Mouse (Mus musculus) kidney, embryonic 15.5 days (tissue): ENCODE results near the gene Mlip. TPM values are rescaled to one million over a fixed set of nuclear protein-coding genes. Genes with fewer than 3 reads are reported as not detected.

Experiments
- ATAC-seq: fragments of 200-750 bp; cut with Nextera tagmentation; replicated peaks from 2 replicates; pipeline ENCODE4 v1.8.0; 2017; ENCODE audit warnings: moderate TSS enrichment; ENCODE audit not compliant: low FRiP score
- H3K27ac ChIP-seq: fragments of 300-500 bp; sonication (generic); 2 replicates; pipeline ENCODE4 v1.5.1; 2015; ENCODE audit warnings: mild to moderate bottlenecking, inconsistent platforms
- H3K27me3 ChIP-seq: fragments of 300-500 bp; sonication (generic); 2 replicates; pipeline ENCODE4 v1.6.1; 2015; ENCODE audit warnings: inconsistent platforms
- H3K36me3 ChIP-seq: fragments of 300-500 bp; sonication (generic); 2 replicates; pipeline ENCODE4 v1.6.1; 2015; ENCODE audit warnings: inconsistent platforms
- H3K4me1 ChIP-seq: fragments of 300-500 bp; sonication (generic); 2 replicates; pipeline ENCODE4 v1.6.1; 2015; ENCODE audit warnings: inconsistent platforms
- H3K4me2 ChIP-seq: fragments of 300-500 bp; sonication (generic); 2 replicates; pipeline ENCODE4 v1.6.1; 2015; ENCODE audit warnings: moderate library complexity, mild to moderate bottlenecking, inconsistent platforms
- H3K4me3 ChIP-seq: fragments of 300-500 bp; sonication (generic); replicated peaks from 2 replicates; pipeline ENCODE4 v1.5.1; 2015; ENCODE audit warnings: mild to moderate bottlenecking, inconsistent platforms
- H3K9ac ChIP-seq: fragments of 300-500 bp; sonication (generic); 2 replicates; pipeline ENCODE4 v1.6.1; 2015; ENCODE audit warnings: mild to moderate bottlenecking, inconsistent platforms
- H3K9me3 ChIP-seq: fragments of 300-500 bp; sonication (generic); replicated peaks from 2 replicates; pipeline ENCODE4 v1.6.1; 2016; ENCODE audit warnings: inconsistent platforms
- WGBS: fragments of 180-500 bp; shearing (Covaris S2); methylation state at CpG from one replicate; pipeline ENCODE4 v1.1.7; 2015; ENCODE audit warnings: mixed read lengths; 5-methylcytosine and 5-hydroxymethylcytosine counted together
- polyA plus RNA-seq: library from polyadenylated mRNA; unstranded; fragments of >200 nt; fragmentation: Nextera tagmentation; extraction: Ambion mirVana; gene quantifications from 2 replicates; pipeline ENCODE4 v1.2.1, GENCODE M21; 2015

Mlip gene
- polyA plus RNA-seq, 1 experiment from 2014 or later = 0.31 TPM

DNA sequence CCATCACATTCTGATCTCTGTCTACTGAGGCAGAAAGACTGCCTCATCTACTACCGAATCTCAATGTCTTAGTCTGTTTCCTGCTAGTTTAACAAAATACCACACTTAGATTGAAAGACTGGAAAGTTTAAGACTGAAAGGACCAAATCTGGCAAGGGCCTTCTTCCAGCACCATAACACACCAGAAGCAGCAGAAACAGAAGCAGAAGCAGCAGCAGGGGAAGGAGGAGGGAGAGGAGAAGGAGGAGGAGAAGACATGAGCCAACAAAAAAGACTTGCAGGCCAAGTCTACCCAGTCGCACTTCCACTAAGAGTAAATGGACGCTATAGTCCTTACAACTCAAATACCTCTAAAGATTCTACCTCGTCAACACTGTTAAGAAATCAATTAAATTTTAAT, 80.0 kb downstream of the Mlip start:
- no peak overlapping the region for H3K4me2 ChIP-seq
- H3K36me3 ChIP-seq = no peaks in the 10 kb centered on the region
- H3K9ac ChIP-seq = no peak overlapping the region
- no peaks in the 10 kb centered on the region for H3K4me1 ChIP-seq
- no peak for ATAC-seq
- no peak overlapping the region for H3K27ac ChIP-seq
- no peaks in the 10 kb centered on the region for H3K27me3 ChIP-seq
- WGBS = 86% methylated on average over 4 of the region's 4 CpGs
- H3K4me3 ChIP-seq = no peak overlapping the region
- H3K9me3 ChIP-seq = no peaks in the 10 kb centered on the region

DNA sequence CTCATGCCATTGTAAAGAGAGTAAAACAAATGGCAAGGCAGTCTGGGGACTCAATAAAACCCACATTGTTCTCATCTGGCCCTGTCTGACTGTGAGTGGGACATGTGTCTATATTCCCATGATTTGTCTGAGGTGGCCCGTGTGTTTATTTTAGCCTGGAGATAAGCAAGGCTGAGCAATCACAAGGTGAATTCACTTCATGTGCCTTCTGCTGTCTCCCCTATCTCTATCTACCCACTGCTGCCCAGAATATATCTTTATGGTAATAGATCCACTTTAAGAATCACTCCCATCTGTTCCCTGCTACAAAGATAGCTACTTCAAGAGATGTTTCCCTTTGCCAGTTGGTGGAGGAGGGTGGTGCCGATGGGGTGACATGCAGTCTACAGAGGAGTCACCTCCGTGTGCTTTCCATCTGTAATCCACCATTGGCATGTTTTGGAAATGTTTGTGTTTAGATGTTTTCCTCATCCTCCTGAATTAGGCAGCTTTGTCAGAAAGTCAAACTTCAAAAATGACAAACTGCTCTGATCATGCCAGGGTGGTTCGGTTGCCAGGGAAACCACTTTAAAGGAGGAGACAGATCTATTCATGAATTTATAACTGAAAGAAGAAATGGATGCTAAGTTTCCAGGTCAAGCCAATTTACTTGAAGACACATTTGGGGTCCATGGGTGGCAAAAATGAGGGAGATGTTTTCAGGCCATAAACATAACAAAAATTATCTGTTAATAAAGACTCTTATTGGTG, 87.3 kb downstream of the Mlip start:
- no peak overlapping the region for H3K27ac ChIP-seq
- no peaks in the 10 kb centered on the region for H3K36me3 ChIP-seq
- no peak overlapping the region for H3K4me3 ChIP-seq
- ATAC-seq = no peak
- WGBS = 91% methylated on average over 4 of the region's 4 CpGs
- H3K27me3 ChIP-seq = no peaks in the 10 kb centered on the region
- no peak overlapping the region for H3K9ac ChIP-seq
- H3K4me2 ChIP-seq = no peak overlapping the region
- no peaks in the 10 kb centered on the region for H3K9me3 ChIP-seq
- H3K4me1 ChIP-seq = no peaks in the 10 kb centered on the region

DNA sequence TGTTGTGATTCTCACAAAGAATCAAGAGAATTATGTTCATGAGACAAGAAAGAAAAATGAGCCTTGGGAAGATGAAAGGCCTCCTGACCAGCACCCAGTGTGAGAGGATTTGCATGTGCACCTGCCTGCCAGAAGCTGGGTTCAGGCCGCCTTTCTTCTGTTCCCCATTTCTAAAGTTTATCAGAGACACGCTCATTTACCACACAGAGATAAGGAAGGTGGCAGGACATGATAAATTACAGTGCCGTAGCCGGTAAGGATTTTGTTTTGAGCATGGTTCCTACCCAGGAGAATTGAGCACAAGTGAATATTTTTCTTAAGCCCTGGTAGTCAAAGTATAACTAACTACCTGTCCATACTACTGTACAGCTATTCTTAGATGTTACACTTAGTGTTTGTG, 93.7 kb downstream of the Mlip start:
- Histone ChIP-seq H3K36me3 (no peaks in the 10 kb centered on the region), H3K4me1 (no peaks in the 10 kb centered on the region), H3K4me3 (no peak overlapping the region), H3K9me3 (no peaks in the 10 kb centered on the region), H3K4me2 (no peak overlapping the region), H3K9ac (no peak overlapping the region), H3K27me3 (no peaks in the 10 kb centered on the region), H3K27ac (no peak overlapping the region)
- no peak for ATAC-seq
- WGBS = 44% methylated on average over 4 of the region's 4 CpGs

DNA sequence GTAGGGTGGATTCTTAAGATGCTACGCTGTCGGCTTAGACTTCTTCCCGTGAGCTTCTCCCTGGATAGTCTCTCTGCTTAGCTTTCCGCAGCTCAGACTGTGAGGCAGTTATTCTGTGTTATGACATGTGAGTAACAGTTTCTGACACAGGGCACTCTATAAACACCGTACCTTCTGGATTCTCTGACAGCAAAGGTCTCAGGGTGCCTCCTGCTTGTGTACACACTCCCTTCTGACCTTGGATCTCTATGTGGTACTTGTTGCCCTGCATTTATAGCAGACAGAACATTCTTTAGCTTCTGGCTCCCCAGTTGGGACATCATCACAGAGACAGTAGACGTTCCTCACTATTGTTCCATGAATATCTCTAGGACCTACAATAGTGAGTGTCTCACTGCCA, 94.5 kb downstream of the Mlip start:
- Histone ChIP-seq H3K4me2 (no peak overlapping the region), H3K27ac (no peak overlapping the region), H3K4me3 (no peak overlapping the region), H3K27me3 (no peaks in the 10 kb centered on the region), H3K4me1 (no peaks in the 10 kb centered on the region), H3K9ac (no peak overlapping the region), H3K36me3 (no peaks in the 10 kb centered on the region), H3K9me3 (no peaks in the 10 kb centered on the region)
- 68% methylated on average over 6 of the region's 6 CpGs for WGBS
- ATAC-seq = no peak

DNA sequence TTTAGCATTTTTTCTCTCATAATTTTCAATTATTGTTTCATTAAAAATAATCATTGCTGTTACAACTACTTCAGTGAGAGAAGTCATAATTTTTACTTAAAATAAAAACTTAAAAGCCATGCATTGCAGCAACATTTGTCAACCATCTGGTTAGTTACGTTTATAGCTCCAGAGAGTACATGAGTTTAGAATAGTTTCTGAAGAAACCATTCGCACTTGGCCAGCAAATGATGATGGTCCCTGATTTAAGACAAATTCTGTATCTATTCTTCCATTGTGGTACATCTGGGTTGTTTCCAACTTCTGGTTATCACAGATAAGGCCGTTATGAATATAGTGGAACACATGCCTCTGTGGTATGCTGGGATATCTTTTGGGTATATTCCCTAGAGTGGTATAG, 98.3 kb downstream of the Mlip start:
- no peak for ATAC-seq
- Histone ChIP-seq H3K27me3 (no peaks in the 10 kb centered on the region), H3K9ac (no peak overlapping the region), H3K27ac (no peak overlapping the region), H3K36me3 (no peaks in the 10 kb centered on the region), H3K9me3 (no peaks in the 10 kb centered on the region), H3K4me2 (no peak overlapping the region), H3K4me3 (no peak overlapping the region), H3K4me1 (no peaks in the 10 kb centered on the region)
- 92% methylated on average over 3 of the region's 3 CpGs for WGBS

DNA sequence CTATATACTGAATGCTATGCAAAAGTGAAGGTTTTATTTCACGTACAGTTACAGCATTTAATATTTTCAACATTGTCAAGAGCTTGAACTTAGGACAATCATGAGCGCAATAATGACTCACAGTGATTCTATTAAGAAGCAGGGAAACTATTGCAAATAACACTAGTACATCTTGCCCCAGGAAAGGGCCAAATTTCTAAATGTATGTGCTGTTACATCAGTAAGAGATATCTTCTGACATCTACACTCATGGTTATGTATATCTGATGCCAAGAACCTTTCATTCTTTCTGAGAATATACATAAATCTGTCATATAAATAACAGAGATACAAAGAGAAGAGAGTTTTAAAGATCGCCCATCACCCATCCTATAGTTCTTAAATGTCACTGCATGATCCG, 100.0 kb downstream of the Mlip start:
- H3K9me3 ChIP-seq = no peaks in the 10 kb centered on the region
- WGBS = 82% methylated on average over 4 of the region's 4 CpGs
- no peak for ATAC-seq

DNA sequence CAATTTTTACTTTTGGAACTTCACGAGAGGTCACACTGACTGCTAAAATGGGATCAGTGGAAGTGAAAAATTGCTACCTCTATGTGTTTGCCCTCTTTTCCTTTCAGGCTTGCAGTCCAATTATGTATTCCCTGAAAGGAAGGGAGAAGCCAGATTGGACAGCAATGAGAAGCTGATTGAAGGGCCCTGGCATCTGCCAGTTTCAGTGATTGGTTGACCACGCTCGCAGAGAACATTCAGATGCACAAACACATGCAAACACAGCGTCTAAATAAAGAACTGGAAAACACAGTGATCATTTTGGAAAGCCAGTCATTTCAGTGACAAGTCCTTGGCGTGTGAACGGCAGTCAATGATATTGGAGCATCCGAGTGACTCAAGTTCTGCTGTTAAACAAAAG, 100.6 kb downstream of the Mlip start:
- H3K4me2 ChIP-seq = no peak overlapping the region
- H3K36me3 ChIP-seq = no peaks in the 10 kb centered on the region
- H3K4me1 ChIP-seq = no peaks in the 10 kb centered on the region
- no peaks in the 10 kb centered on the region for H3K27me3 ChIP-seq
- no peaks in the 10 kb centered on the region for H3K9me3 ChIP-seq
- no peak overlapping the region for H3K4me3 ChIP-seq
- 75% methylated on average over 7 of the region's 7 CpGs for WGBS
- no peak overlapping the region for H3K9ac ChIP-seq
- no peak for ATAC-seq
- no peak overlapping the region for H3K27ac ChIP-seq

More for the DNA sequence above, 100.0 kb downstream of the Mlip start:
- no peak overlapping the region for H3K27ac ChIP-seq
- H3K4me2 ChIP-seq = no peak overlapping the region
- H3K4me1 ChIP-seq = no peaks in the 10 kb centered on the region
- H3K27me3 ChIP-seq = no peaks in the 10 kb centered on the region
- no peak overlapping the region for H3K4me3 ChIP-seq
- H3K9ac ChIP-seq = no peak overlapping the region
- H3K36me3 ChIP-seq = no peaks in the 10 kb centered on the region

DNA sequence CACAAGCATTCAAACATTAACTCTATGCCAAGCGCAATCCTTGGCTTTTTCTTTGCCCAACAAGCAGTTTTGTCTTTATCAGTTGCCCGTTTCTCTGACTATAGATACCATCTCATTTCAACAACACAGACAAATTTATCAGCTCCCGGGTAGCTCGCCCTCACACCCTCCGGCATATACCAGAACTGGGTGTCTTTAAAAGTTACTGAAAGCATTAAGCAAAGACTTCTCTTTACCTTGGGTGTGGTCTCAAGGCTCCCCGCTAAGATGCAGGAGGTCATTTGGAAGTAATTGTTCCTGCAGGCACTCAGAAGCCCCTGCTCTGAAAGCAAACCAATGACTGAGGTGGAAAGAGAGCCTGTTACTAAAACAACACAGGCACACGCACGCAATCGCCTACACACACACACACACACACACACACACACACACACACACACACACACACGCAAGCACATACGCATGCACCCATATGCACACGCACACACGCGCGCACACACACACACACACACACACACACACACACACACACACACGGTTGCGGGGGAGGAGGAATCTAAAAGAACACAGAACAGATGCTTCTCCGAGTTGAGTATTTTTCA, 101.2 kb downstream of the Mlip start:
- no peak overlapping the region for H3K4me3 ChIP-seq
- ATAC-seq = no peak
- H3K27ac ChIP-seq = no peak overlapping the region
- H3K27me3 ChIP-seq = no peaks in the 10 kb centered on the region
- H3K4me1 ChIP-seq = no peaks in the 10 kb centered on the region
- no peaks in the 10 kb centered on the region for H3K36me3 ChIP-seq
- 83% methylated on average over 18 of the region's 18 CpGs for WGBS
- H3K4me2 ChIP-seq = no peak overlapping the region
- no peaks in the 10 kb centered on the region for H3K9me3 ChIP-seq
- H3K9ac ChIP-seq = no peak overlapping the region

DNA sequence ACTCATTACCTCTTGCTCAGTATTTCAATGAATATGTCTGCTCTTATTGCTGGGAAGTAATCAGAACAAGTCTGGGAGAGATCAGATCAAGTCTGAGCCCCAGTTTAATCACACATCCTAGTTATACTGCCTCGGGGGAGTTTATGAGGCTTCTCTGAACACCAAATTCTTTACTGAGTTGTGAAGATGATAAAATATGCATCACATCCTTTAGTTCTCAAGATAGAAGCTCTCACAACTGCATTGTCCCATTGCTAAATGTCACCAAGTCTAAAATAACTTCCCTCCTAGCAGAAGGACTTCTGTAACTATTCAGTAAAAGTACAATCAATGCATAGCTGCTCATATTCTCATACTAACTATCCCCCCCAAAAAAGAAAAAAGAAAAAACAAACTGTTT, 154.5 kb downstream of the Mlip start:
- no peak overlapping the region for H3K4me2 ChIP-seq
- no peaks in the 10 kb centered on the region for H3K36me3 ChIP-seq
- H3K27ac ChIP-seq = no peak overlapping the region
- H3K27me3 ChIP-seq = no peaks in the 10 kb centered on the region
- H3K4me1 ChIP-seq = no peaks in the 10 kb centered on the region
- no peak for ATAC-seq
- no peaks in the 10 kb centered on the region for H3K9me3 ChIP-seq
- no peak overlapping the region for H3K9ac ChIP-seq
- WGBS = 60% methylated on average over 1 of the region's 1 CpGs
- H3K4me3 ChIP-seq = no peak overlapping the region

DNA sequence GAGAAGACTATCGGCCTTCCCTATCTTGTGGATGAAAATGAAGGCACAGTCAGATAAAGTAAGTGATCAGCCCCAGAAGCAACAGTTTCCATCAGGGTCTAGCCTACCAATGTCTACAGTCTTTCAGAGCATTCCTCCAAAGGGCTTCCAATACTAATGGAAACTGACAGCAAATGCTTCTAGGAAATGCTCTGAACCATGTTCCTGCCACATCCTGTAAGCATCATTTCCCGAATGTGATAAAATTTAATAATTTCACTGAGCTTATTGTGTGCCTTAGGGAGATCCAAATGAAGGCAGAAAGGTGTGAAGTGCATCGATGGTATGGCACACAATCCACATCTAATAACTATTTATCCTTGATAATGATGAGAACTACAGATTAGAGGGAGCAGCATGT, 173.3 kb downstream of the Mlip start:
- no peak overlapping the region for H3K27ac ChIP-seq
- H3K27me3 ChIP-seq = no peaks in the 10 kb centered on the region
- WGBS = 84% methylated on average over 3 of the region's 3 CpGs
- H3K9ac ChIP-seq = no peak overlapping the region
- H3K36me3 ChIP-seq = no peaks in the 10 kb centered on the region
- no peaks in the 10 kb centered on the region for H3K9me3 ChIP-seq
- ATAC-seq = no peak
- no peak overlapping the region for H3K4me2 ChIP-seq
- no peaks in the 10 kb centered on the region for H3K4me1 ChIP-seq
- H3K4me3 ChIP-seq = no peak overlapping the region

DNA sequence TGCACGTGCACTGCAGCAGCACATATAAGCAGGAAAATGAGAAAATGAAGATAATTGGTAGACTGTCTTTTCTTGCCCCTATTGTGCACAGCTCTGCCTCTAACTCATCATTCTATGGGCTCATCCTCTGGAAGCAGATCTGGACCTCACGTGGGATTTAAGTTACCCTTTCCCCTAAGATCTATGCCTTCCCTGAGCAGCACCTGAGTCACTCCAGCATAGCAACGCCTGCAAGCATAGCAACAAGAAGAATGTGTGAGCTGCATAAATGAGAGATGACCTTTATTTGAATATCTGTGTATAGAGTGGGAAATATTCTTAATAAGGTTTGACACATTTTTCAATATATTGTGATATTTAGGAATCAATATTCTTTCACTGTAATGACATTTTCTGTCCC, 176.9 kb downstream of the Mlip start:
- no peaks in the 10 kb centered on the region for H3K36me3 ChIP-seq
- H3K9me3 ChIP-seq = no peaks in the 10 kb centered on the region
- H3K27ac ChIP-seq = no peak overlapping the region
- WGBS = 80% methylated on average over 3 of the region's 3 CpGs
- no peak for ATAC-seq
- no peak overlapping the region for H3K4me3 ChIP-seq
- no peak overlapping the region for H3K4me2 ChIP-seq
- no peak overlapping the region for H3K9ac ChIP-seq
- H3K27me3 ChIP-seq = no peaks in the 10 kb centered on the region
- H3K4me1 ChIP-seq = no peaks in the 10 kb centered on the region

DNA sequence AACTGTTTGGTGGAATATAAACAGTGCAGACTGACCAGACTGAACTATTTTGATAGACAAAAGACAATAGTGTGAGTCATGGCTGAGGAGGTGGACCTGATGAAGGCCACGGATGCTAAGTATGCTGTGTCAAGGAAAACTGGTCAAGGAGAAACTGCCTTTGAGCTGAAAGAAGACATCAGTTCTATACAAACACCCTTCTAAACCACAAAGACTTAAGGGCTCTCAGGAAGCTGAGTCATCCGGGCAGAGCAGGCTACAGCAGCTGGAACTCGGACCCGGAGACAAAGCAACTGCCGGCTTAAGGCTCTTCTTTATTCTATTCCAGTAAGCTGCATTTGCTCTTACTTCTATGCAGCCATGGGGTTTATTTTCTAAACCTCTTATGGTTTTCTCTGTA, 180.7 kb downstream of the Mlip start:
- Histone ChIP-seq H3K9ac (no peak overlapping the region), H3K36me3 (no peaks in the 10 kb centered on the region), H3K27me3 (no peaks in the 10 kb centered on the region), H3K27ac (no peak overlapping the region), H3K9me3 (no peaks in the 10 kb centered on the region), H3K4me3 (no peak overlapping the region), H3K4me1 (no peaks in the 10 kb centered on the region), H3K4me2 (no peak overlapping the region)
- no peak for ATAC-seq
- WGBS = 81% methylated on average over 5 of the region's 5 CpGs

DNA sequence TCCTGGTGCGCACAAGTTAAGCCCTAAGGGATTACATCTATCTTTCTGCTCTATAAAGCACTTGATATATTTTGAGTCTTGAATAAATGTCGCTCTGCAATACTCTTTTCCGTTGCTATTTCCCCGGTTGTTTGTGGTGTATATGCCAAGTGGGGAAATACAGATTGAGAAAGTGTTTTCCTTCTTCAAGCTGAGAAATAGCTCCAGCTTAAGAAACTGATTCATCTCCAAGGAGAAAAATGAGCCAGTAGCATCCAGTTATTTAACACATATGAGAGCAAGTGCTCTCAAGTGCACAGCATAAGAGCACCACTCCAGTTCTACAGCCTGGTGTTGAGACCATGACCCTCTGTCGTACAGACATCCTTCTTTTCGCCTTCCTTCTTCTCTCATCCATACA, 186.9 kb downstream of the Mlip start:
- Histone ChIP-seq H3K9me3 (no peaks in the 10 kb centered on the region), H3K4me2 (no peak overlapping the region), H3K27me3 (no peaks in the 10 kb centered on the region), H3K27ac (no peak overlapping the region), H3K36me3 (no peaks in the 10 kb centered on the region), H3K4me1 (no peaks in the 10 kb centered on the region), H3K9ac (no peak overlapping the region), H3K4me3 (no peak overlapping the region)
- no peak for ATAC-seq
- 77% methylated on average over 6 of the region's 6 CpGs for WGBS
